Mouse (Mus musculus): ENCODE measurements around the gene Khsrp. TPM values are rescaled to one million over a fixed set of nuclear protein-coding genes. Genes with fewer than 3 reads are reported as not detected.

Khsrp gene
- polyA plus RNA-seq, 1 experiment from 2014 or later: 48.8 TPM

GRCm38 (mm10) chr17:56974708-56975240 lies 56.5 kb downstream of the Khsrp start:
- no peak for DNase-seq (ENCODE audit: low spot score)
- 78% methylated on average over 5 of the region's 5 CpGs for WGBS
- H3K4me3 ChIP-seq: no peak overlapping the region
- H3K36me3 ChIP-seq: no peaks in the 10 kb centered on the region
- no peak overlapping the region for H3K27ac ChIP-seq
- H3K27me3 ChIP-seq (ENCODE audit: low read depth, poor library complexity, severe bottlenecking): peaks cover 4% of the 10 kb centered on the region; the same call in 1 of the 2 replicates
- no peaks in the 10 kb centered on the region for H3K9me3 ChIP-seq (replicated peaks)
- no peaks in the 10 kb centered on the region for H3K4me1 ChIP-seq

- WGBS: 64% methylated on average over 13 of the region's 14 CpGs
- H3K27me3 ChIP-seq (ENCODE audit: low read depth, poor library complexity, severe bottlenecking): peaks cover 4% of the 10 kb centered on the region; the same call in 1 of the 2 replicates
- no peak for DNase-seq (ENCODE audit: low spot score)
- H3K4me3 ChIP-seq: no peak overlapping the region
- H3K36me3 ChIP-seq: no peaks in the 10 kb centered on the region
- no peaks in the 10 kb centered on the region for H3K9me3 ChIP-seq (replicated peaks)
- H3K27ac ChIP-seq: no peak overlapping the region
- H3K4me1 ChIP-seq: no peaks in the 10 kb centered on the region
Measured at GRCm38 (mm10) chr17:56973956-56974707, 57.2 kb downstream of the Khsrp start.

Other genes starting within 250 kb of the Khsrp start
- gene Rfx2, start 200.5 kb downstream of the Khsrp start, polyA plus RNA-seq (2016; fragmentation: Nextera tagmentation; extraction: Ambion mirVana): 3.2 and 4.5 TPM in 2 replicates
- not detected in 2 replicates for gene Acsbg2, start 157.1 kb downstream of the Khsrp start, polyA plus RNA-seq (2016; fragmentation: Nextera tagmentation; extraction: Ambion mirVana)
- gene 1700061G19Rik, start 156.0 kb downstream of the Khsrp start, polyA plus RNA-seq (2016; fragmentation: Nextera tagmentation; extraction: Ambion mirVana): 0.50 and 0.73 TPM in 2 replicates
- 79.0 and 90.2 TPM in 2 replicates for gene Mllt1, start 96.1 kb downstream of the Khsrp start, polyA plus RNA-seq (2016; fragmentation: Nextera tagmentation; extraction: Ambion mirVana)
- gene Acer1, start 49.4 kb downstream of the Khsrp start, polyA plus RNA-seq (2016; fragmentation: Nextera tagmentation; extraction: Ambion mirVana): not detected in 2 replicates
- gene Clpp, start 41.2 kb downstream of the Khsrp start, polyA plus RNA-seq (2016; fragmentation: Nextera tagmentation; extraction: Ambion mirVana): 189 and 200 TPM in 2 replicates
- 44.2 and 44.9 TPM in 2 replicates for gene Alkbh7, start 34.2 kb downstream of the Khsrp start, polyA plus RNA-seq (2016; fragmentation: Nextera tagmentation; extraction: Ambion mirVana)
- not detected in 2 replicates for gene Pspn, start 31.5 kb downstream of the Khsrp start, polyA plus RNA-seq (2016; fragmentation: Nextera tagmentation; extraction: Ambion mirVana)
- 76.4 and 80.8 TPM in 2 replicates for gene Gtf2f1, start 20.2 kb downstream of the Khsrp start, polyA plus RNA-seq (2016; fragmentation: Nextera tagmentation; extraction: Ambion mirVana)
- gene Gm17949, start 20.1 kb downstream of the Khsrp start, polyA plus RNA-seq (2016; fragmentation: Nextera tagmentation; extraction: Ambion mirVana): 0.20 and 0.45 TPM in 2 replicates
- not detected in 2 replicates for gene Slc25a41, start 10.1 kb upstream of the Khsrp start, polyA plus RNA-seq (2016; fragmentation: Nextera tagmentation; extraction: Ambion mirVana)
- gene Crb3, start 27.6 kb upstream of the Khsrp start, polyA plus RNA-seq (2016; fragmentation: Nextera tagmentation; extraction: Ambion mirVana): 1.9 and 2.7 TPM in 2 replicates
- 2.5 and 3.9 TPM in 2 replicates for gene Slc25a23, start 28.3 kb upstream of the Khsrp start, polyA plus RNA-seq (2016; fragmentation: Nextera tagmentation; extraction: Ambion mirVana)
- 0.66 and 0.97 TPM in 2 replicates for gene Dennd1c, start 47.0 kb upstream of the Khsrp start, polyA plus RNA-seq (2016; fragmentation: Nextera tagmentation; extraction: Ambion mirVana)
- gene Tubb4a, start 56.3 kb upstream of the Khsrp start, polyA plus RNA-seq (2016; fragmentation: Nextera tagmentation; extraction: Ambion mirVana): 3.3 and 5.4 TPM in 2 replicates
- gene Tnfsf9, start 73.8 kb upstream of the Khsrp start, polyA plus RNA-seq (2016; fragmentation: Nextera tagmentation; extraction: Ambion mirVana): 7.4 and 7.8 TPM in 2 replicates
- not detected in 2 replicates for gene Cd70, start 118.3 kb upstream of the Khsrp start, polyA plus RNA-seq (2016; fragmentation: Nextera tagmentation; extraction: Ambion mirVana)
- 0.15 TPM in 2 replicates for gene Tnfsf14, start 162.7 kb upstream of the Khsrp start, polyA plus RNA-seq (2016; fragmentation: Nextera tagmentation; extraction: Ambion mirVana)
- gene C3, start 196.6 kb upstream of the Khsrp start, polyA plus RNA-seq (2016; fragmentation: Nextera tagmentation; extraction: Ambion mirVana): 0.03 and 0.15 TPM in 2 replicates
- gene Gpr108, start 216.9 kb upstream of the Khsrp start, polyA plus RNA-seq (2016; fragmentation: Nextera tagmentation; extraction: Ambion mirVana): 24.7 and 26.7 TPM in 2 replicates
- 34.7 and 42.9 TPM in 2 replicates for gene Trip10, start 217.9 kb upstream of the Khsrp start, polyA plus RNA-seq (2016; fragmentation: Nextera tagmentation; extraction: Ambion mirVana)
- gene Vav1, start 247.6 kb upstream of the Khsrp start, polyA plus RNA-seq (2016; fragmentation: Nextera tagmentation; extraction: Ambion mirVana): 1.1 and 1.3 TPM in 2 replicates